Mouse (Mus musculus) ES-Bruce4 (cell line): Measurements from ENCODE around the gene Cst3. TPM values are rescaled to one million over a fixed set of nuclear protein-coding genes. Genes with fewer than 3 reads are reported as not detected.

ENCODE experiments used
- H3K27ac ChIP-seq: 2 replicates; pipeline ENCODE4 v1.5.1; 2012; ENCODE audit warnings: low read length, inconsistent platforms; ENCODE audit not compliant: insufficient read depth
- H3K27me3 ChIP-seq: 2 replicates; pipeline ENCODE4 v1.6.1; 2012; ENCODE audit warnings: mild to moderate bottlenecking, low read length, inconsistent platforms; ENCODE audit not compliant: control insufficient read depth, poor library complexity, insufficient read depth, severe bottlenecking
- H3K36me3 ChIP-seq: 2 replicates; pipeline ENCODE4 v1.6.1; 2012; ENCODE audit warnings: inconsistent platforms, mild to moderate bottlenecking, low read length, moderate library complexity; ENCODE audit not compliant: control insufficient read depth, poor library complexity, insufficient read depth, severe bottlenecking
- H3K4me1 ChIP-seq: one replicate; pipeline ENCODE4 v1.8.1; 2011; ENCODE audit warnings: low read length; ENCODE audit not compliant: control insufficient read depth, insufficient read depth
- H3K4me3 ChIP-seq: 2 replicates; pipeline ENCODE4 v1.5.1; 2011; ENCODE audit warnings: low read depth, mild to moderate bottlenecking, low read length
- H3K9ac ChIP-seq: 2 replicates; pipeline ENCODE4 v1.6.1; 2012; ENCODE audit warnings: low read depth, mild to moderate bottlenecking, inconsistent platforms; ENCODE audit not compliant: poor library complexity, severe bottlenecking
- H3K9me3 ChIP-seq: replicated peaks from 2 replicates; pipeline ENCODE4 v1.6.1; 2012; ENCODE audit warnings: mild to moderate bottlenecking, low read length, inconsistent platforms; ENCODE audit not compliant: control insufficient read depth, poor library complexity, insufficient read depth, severe bottlenecking
- CTCF ChIP-seq: IDR thresholded peaks from one replicate; pipeline ENCODE4 v1.8.1; 2011; ENCODE audit warnings: low read depth, low read length
- EP300 ChIP-seq: IDR thresholded peaks from 2 replicates; pipeline ENCODE4 v1.6.1; 2011; ENCODE audit warnings: low read depth, low read length; ENCODE audit not compliant: insufficient read depth
- POLR2A ChIP-seq: IDR thresholded peaks from one replicate; pipeline ENCODE4 v1.8.1; 2011; ENCODE audit warnings: low read length; ENCODE audit not compliant: insufficient read depth
- polyA plus RNA-seq: library from polyadenylated mRNA; stranded (reverse); fragments of >200 nt; gene quantifications from 2 replicates; pipeline ENCODE4 v1.2.4, GENCODE M21; 2011; ENCODE audit warnings: low read depth; ENCODE audit not compliant: missing spikeins, insufficient read depth, insufficient read length

Cst3 gene
- polyA plus RNA-seq, 1 experiment, result 318 TPM

- no peak overlapping the region for H3K9ac ChIP-seq
- no peaks in the 10 kb centered on the region for H3K9me3 ChIP-seq
- H3K27me3 ChIP-seq, result no peaks in the 10 kb centered on the region
- no peak overlapping the region for H3K27ac ChIP-seq
- TF ChIP-seq POLR2A, result no peak
- TF ChIP-seq CTCF, result no peak
- no peak for TF ChIP-seq EP300
- no peaks in the 10 kb centered on the region for H3K36me3 ChIP-seq
- no peaks in the 10 kb centered on the region for H3K4me1 ChIP-seq
- H3K4me3 ChIP-seq, result no peak overlapping the region
These were observed 37.3 kb downstream of the Cst3 start for GRCm38 (mm10) chr2:148838075-148838777.

- Histone ChIP-seq H3K9me3 (no peaks in the 10 kb centered on the region), H3K27ac (no peak within 1 kb of the TSS), H3K4me3 (no peak within 1 kb of the TSS), H3K9ac (no peak within 1 kb of the TSS), H3K27me3 (no peaks in the 10 kb centered on the region), H3K36me3 (no peaks in the 10 kb centered on the region), H3K4me1 (no peaks in the 10 kb centered on the region)
- TF ChIP-seq CTCF (no peak), EP300 (no peak), POLR2A (no peak)
These were observed 40.6 kb downstream of the Cst3 start, which contains the start of gene Cst9 for GRCm38 (mm10) chr2:148834912-148835311. Gene Cst9, plus strand, starts transcription at chr2:148835147.

GRCm38 (mm10) chr2:148825986-148826385 lies 49.5 kb downstream of the Cst3 start:
- H3K27ac ChIP-seq, result no peak overlapping the region

More at GRCm38 (mm10) chr2:148825986-148826385, 49.5 kb downstream of the Cst3 start:
- Histone ChIP-seq H3K4me3 (no peak overlapping the region), H3K9ac (no peak overlapping the region), H3K4me1 (no peaks in the 10 kb centered on the region), H3K27me3 (no peaks in the 10 kb centered on the region), H3K9me3 (no peaks in the 10 kb centered on the region), H3K36me3 (no peaks in the 10 kb centered on the region)
- TF ChIP-seq CTCF, result no peak
- TF ChIP-seq EP300, result no peak
- TF ChIP-seq POLR2A, result no peak

Other genes with a start within 250 kb of the Cst3 start
- 40.2 and 48.0 TPM in 2 replicates for gene Nxt1, start 203.1 kb downstream of the Cst3 start, polyA plus RNA-seq
- gene Gzf1, start 194.7 kb downstream of the Cst3 start, polyA plus RNA-seq, result 24.1 and 24.8 TPM in 2 replicates
- gene Napb, start 143.2 kb downstream of the Cst3 start, polyA plus RNA-seq, result 3.7 and 4.3 TPM in 2 replicates
- not detected in 2 replicates for gene Cstl1, start 125.3 kb downstream of the Cst3 start, polyA plus RNA-seq
- not detected in 2 replicates for gene Cst11, start 104.2 kb downstream of the Cst3 start, polyA plus RNA-seq
- not detected in 2 replicates for gene 8030411F24Rik, start 93.7 kb downstream of the Cst3 start, polyA plus RNA-seq
- not detected in 2 replicates for gene Cst12, start 86.3 kb downstream of the Cst3 start, polyA plus RNA-seq
- not detected in 2 replicates for gene Cst8, start 76.9 kb downstream of the Cst3 start, polyA plus RNA-seq
- not detected in 2 replicates for gene Cst13, start 55.6 kb downstream of the Cst3 start, polyA plus RNA-seq
- not detected in 2 replicates for gene Cst9, start 40.5 kb downstream of the Cst3 start, polyA plus RNA-seq
- not detected in 2 replicates for gene 9230104L09Rik, start 10.7 kb downstream of the Cst3 start, polyA plus RNA-seq
- gene Gm1330, start 127.6 kb upstream of the Cst3 start, polyA plus RNA-seq, result not detected in 2 replicates
- gene Gm10750, start 141.5 kb upstream of the Cst3 start, polyA plus RNA-seq, result not detected in 2 replicates